Mouse (Mus musculus): ENCODE measurements around the gene Iqgap2. TPM values are rescaled to one million over a fixed set of nuclear protein-coding genes. Genes with fewer than 3 reads are reported as not detected.

Gene Iqgap2
- polyA plus RNA-seq, 1 experiment from 2014 or later = 9.7 TPM

GRCm38 (mm10) chr13:95604288-95604687 lies 287.4 kb downstream of the Iqgap2 start:
- Histone ChIP-seq H3K4me1 (0 out of 2 replicates have a peak, but pooled peaks cover 5% of the 10 kb centered on the region), H3K36me3 (peaks cover 83% of the 10 kb centered on the region), H3K27ac (no peak overlapping the region), H3K4me3 (no peak overlapping the region), H3K27me3 (ENCODE audit: low read depth, poor library complexity, severe bottlenecking) (no peaks in the 10 kb centered on the region), H3K9me3 (replicated peaks) (no peaks in the 10 kb centered on the region)
- DNase-seq (ENCODE audit: low spot score) = no peak
- WGBS = 97% methylated on average over 25 of the region's 25 CpGs

GRCm38 (mm10) chr13:95599833-95600359 lies 291.8 kb downstream of the Iqgap2 start:
- Histone ChIP-seq H3K36me3 (peaks cover 46% of the 10 kb centered on the region), H3K9me3 (replicated peaks) (no peaks in the 10 kb centered on the region), H3K27ac (no peak overlapping the region), H3K27me3 (ENCODE audit: low read depth, poor library complexity, severe bottlenecking) (no peaks in the 10 kb centered on the region), H3K4me3 (no peak overlapping the region), H3K4me1 (no peaks in the 10 kb centered on the region; the same call in 1 of the 2 replicates)
- 85% methylated on average over 3 of the region's 3 CpGs for WGBS
- DNase-seq (ENCODE audit: low spot score) = no peak

DNA sequence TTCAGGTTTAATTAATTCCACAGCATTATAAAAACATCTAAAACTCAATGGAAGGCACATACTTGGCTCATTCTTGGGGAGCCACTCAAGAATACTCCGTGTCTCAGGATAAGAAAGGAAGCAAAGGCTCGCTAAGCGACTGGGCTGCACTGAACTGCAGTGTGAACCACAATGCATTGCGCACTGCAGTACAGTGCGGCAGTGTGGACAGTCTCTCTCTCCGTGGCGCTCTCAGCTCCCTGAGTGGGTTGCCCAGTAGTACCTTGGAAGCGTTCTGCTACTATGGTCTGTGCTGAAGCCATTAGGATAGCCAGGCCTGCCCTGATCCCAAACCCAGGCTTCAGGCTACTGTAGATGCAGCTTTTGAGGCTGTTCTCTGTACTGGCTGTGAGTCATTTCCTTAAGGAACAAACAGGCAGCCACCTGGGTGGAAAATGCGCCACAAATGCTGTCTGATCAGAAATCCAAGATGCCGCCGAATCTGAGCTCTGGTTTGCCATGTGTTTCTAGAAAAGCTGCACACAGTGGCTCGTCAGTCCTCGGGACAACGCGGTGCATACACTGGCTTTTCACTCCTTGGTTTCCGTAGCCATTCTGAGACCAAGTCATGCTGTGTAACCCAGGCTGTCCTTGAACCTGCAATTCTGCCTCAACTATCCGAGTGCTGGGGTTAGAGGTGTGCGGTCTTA lies 293.3 kb downstream of the Iqgap2 start:
- Histone ChIP-seq H3K36me3 (peaks cover 30% of the 10 kb centered on the region), H3K9me3 (replicated peaks) (no peaks in the 10 kb centered on the region), H3K4me3 (no peak overlapping the region), H3K27me3 (ENCODE audit: low read depth, poor library complexity, severe bottlenecking) (no peaks in the 10 kb centered on the region), H3K4me1 (no peaks in the 10 kb centered on the region; the same call in 1 of the 2 replicates), H3K27ac (no peak overlapping the region)
- no peak for DNase-seq (ENCODE audit: low spot score)
- WGBS = 90% methylated on average over 18 of the region's 18 CpGs

- WGBS = 89% methylated on average over 10 of the region's 10 CpGs
- Histone ChIP-seq H3K36me3 (peaks cover 22% of the 10 kb centered on the region), H3K27ac (no peak overlapping the region), H3K27me3 (ENCODE audit: low read depth, poor library complexity, severe bottlenecking) (no peaks in the 10 kb centered on the region), H3K4me3 (no peak overlapping the region), H3K4me1 (peaks cover 3% of the 10 kb centered on the region; the same call in 1 of the 2 replicates), H3K9me3 (replicated peaks) (no peaks in the 10 kb centered on the region)
- peak; percentile 29 for DNase-seq (ENCODE audit: low spot score)
These were observed 294.1 kb downstream of the Iqgap2 start for GRCm38 (mm10) chr13:95597578-95597977.

GRCm38 (mm10) chr13:95596689-95597088 lies 295.0 kb downstream of the Iqgap2 start:
- WGBS = 85% methylated on average over 7 of the region's 7 CpGs
- Histone ChIP-seq H3K4me3 (no peak overlapping the region), H3K27ac (no peak overlapping the region), H3K4me1 (peaks cover 6% of the 10 kb centered on the region; the same call in 1 of the 2 replicates), H3K27me3 (ENCODE audit: low read depth, poor library complexity, severe bottlenecking) (no peaks in the 10 kb centered on the region), H3K9me3 (replicated peaks) (no peaks in the 10 kb centered on the region), H3K36me3 (peaks cover 14% of the 10 kb centered on the region)
- DNase-seq (ENCODE audit: low spot score) = peak; percentile 27

DNA sequence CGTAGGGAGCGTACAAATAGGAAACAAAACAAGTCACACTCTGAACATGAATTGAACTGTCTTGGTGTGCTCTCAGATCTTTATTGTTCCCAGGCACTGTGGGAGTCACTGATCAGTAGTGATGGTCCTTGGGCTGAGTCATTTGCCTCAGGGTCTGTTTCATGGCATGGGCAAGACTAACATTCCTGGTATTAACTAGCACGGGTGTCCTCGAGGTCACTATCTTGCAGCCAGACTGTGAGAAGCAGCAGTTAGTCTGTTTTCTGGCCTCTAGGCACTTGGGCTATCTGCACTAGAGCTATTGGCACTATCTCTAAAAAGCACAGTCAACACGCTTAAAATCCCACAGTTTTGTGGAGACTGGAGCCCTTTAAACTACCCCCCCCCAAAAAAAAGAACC lies 295.8 kb downstream of the Iqgap2 start:
- Histone ChIP-seq H3K4me1 (peaks cover 6% of the 10 kb centered on the region; the same call in 1 of the 2 replicates), H3K36me3 (peaks cover 6% of the 10 kb centered on the region), H3K27me3 (ENCODE audit: low read depth, poor library complexity, severe bottlenecking) (no peaks in the 10 kb centered on the region), H3K4me3 (no peak overlapping the region), H3K27ac (no peak overlapping the region), H3K9me3 (replicated peaks) (no peaks in the 10 kb centered on the region)
- 74% methylated on average over 5 of the region's 5 CpGs for WGBS
- peak; percentile 23 for DNase-seq (ENCODE audit: low spot score)

DNA sequence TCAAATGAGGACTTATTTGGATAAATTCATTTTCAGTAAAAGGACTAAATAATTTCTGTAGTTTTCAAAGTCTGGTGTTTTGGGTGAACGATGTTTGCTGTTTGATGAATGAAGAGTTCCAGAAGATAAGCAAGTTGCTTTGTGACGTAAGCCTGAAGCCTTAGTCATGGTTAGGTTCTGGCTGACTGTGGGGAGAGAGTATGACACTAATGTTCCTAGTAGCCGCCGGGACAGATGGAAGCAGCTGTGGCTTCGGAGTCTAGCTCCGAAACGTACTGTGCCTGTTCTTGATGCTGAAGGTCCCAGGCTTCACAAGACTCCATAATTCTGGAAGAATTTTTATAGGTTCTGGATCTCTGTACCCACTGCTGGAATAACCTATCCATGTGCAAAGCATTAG lies 296.3 kb downstream of the Iqgap2 start:
- peak; percentile 18 for DNase-seq (ENCODE audit: low spot score)
- Histone ChIP-seq H3K4me1 (peaks cover 9% of the 10 kb centered on the region; the same call in 1 of the 2 replicates), H3K9me3 (replicated peaks) (no peaks in the 10 kb centered on the region), H3K27me3 (ENCODE audit: low read depth, poor library complexity, severe bottlenecking) (no peaks in the 10 kb centered on the region), H3K4me3 (no peak overlapping the region), H3K36me3 (peaks cover 1% of the 10 kb centered on the region; the same call in 1 of the 2 replicates), H3K27ac (no peak overlapping the region)
- WGBS = 85% methylated on average over 7 of the region's 7 CpGs

DNA sequence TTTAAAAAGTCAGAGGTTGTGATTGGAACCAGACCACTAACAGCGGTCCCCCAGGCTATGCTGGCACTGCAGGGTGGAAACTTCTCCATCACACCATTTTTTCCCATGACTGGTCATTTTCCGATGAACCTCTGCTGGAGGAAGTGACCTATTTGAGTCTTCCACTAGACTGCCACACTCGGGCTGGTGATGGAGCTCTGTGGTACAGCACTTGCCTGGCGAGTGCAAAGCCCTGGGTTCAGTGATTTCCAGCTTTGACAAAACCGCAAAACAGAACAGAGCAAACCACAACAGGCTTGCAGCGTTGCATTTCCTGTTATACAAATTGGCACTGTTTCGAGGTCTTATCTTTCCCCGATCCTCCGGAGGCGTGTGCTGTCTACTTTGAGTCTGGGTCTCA lies 298.9 kb downstream of the Iqgap2 start:
- WGBS = 84% methylated on average over 10 of the region's 10 CpGs
- Histone ChIP-seq H3K4me1 (peaks cover 12% of the 10 kb centered on the region; the same call in 1 of the 2 replicates), H3K9me3 (replicated peaks) (no peaks in the 10 kb centered on the region), H3K4me3 (no peak overlapping the region), H3K36me3 (no peaks in the 10 kb centered on the region), H3K27ac (no peak overlapping the region), H3K27me3 (ENCODE audit: low read depth, poor library complexity, severe bottlenecking) (no peaks in the 10 kb centered on the region)
- DNase-seq (ENCODE audit: low spot score) = peak; percentile 33

GRCm38 (mm10) chr13:95591606-95592005 lies 300.1 kb downstream of the Iqgap2 start:
- Histone ChIP-seq H3K9me3 (replicated peaks) (no peaks in the 10 kb centered on the region), H3K27ac (no peak overlapping the region), H3K27me3 (ENCODE audit: low read depth, poor library complexity, severe bottlenecking) (no peaks in the 10 kb centered on the region), H3K4me3 (no peak overlapping the region), H3K36me3 (no peaks in the 10 kb centered on the region), H3K4me1 (peaks cover 12% of the 10 kb centered on the region; the same call in 1 of the 2 replicates)
- 89% methylated on average over 3 of the region's 3 CpGs for WGBS
- no peak for DNase-seq (ENCODE audit: low spot score)

GRCm38 (mm10) chr13:95587628-95588027 lies 304.1 kb downstream of the Iqgap2 start:
- Histone ChIP-seq H3K4me3 (no peak overlapping the region), H3K36me3 (no peaks in the 10 kb centered on the region), H3K9me3 (replicated peaks) (no peaks in the 10 kb centered on the region), H3K27me3 (ENCODE audit: low read depth, poor library complexity, severe bottlenecking) (no peaks in the 10 kb centered on the region), H3K4me1 (peaks cover 14% of the 10 kb centered on the region), H3K27ac (no peak overlapping the region)
- no peak for DNase-seq (ENCODE audit: low spot score)
- 88% methylated on average over 4 of the region's 4 CpGs for WGBS

GRCm38 (mm10) chr13:95584898-95585297 lies 306.8 kb downstream of the Iqgap2 start:
- Histone ChIP-seq H3K9me3 (replicated peaks) (no peaks in the 10 kb centered on the region), H3K4me3 (no peak overlapping the region), H3K27me3 (ENCODE audit: low read depth, poor library complexity, severe bottlenecking) (no peaks in the 10 kb centered on the region), H3K36me3 (no peaks in the 10 kb centered on the region), H3K27ac (no peak overlapping the region), H3K4me1 (peaks cover 5% of the 10 kb centered on the region)
- DNase-seq (ENCODE audit: low spot score) = peak; percentile 24
- 92% methylated on average over 5 of the region's 5 CpGs for WGBS

DNA sequence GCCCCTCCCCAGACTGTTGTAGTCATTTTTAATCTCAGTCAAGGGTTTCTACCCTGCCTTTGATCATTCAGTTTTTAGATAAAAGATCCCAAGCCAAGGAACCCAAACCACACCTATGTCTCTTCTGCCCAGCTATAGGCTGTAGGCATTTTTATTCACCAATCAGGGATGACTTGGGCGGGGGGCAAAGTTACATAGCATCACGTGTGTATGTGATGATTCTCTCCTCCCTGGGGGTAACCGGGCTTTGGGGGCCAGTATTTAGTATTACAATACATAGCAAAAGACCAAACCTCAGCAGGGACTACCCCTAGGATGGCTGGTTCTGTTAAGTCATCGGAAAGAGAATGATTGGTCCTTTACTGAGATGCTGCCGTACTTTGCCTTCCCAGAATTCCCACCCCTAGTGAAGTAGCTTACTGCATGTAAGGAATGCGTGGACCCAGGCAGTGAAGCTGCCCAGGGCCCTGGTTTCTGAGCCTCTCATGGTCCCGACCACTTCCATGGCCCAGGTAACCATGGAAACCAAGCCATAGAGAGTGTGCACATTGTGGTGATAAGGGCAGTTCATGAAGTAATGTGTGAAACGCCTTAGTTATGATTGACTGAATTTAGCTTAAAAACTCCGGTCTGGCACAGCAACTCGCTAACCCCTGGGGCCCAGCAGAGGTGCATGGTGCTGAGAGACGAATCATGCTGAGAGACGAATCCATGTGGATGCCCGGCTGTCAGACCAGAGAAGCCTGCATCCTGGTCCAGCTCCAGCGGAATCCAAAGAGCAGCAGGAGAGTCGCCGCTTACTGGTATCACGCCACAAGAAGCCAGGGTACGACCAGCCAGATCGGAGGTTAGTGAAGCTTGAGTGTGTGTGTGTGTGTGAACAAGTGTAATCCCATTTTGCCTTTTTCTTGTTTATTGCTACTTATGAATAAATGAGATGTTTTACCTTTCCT lies 308.2 kb downstream of the Iqgap2 start:
- H3K4me1 ChIP-seq = peaks cover 5% of the 10 kb centered on the region
- no peaks in the 10 kb centered on the region for H3K36me3 ChIP-seq
- no peak overlapping the region for H3K4me3 ChIP-seq
- H3K27me3 ChIP-seq (ENCODE audit: low read depth, poor library complexity, severe bottlenecking) = no peaks in the 10 kb centered on the region
- H3K27ac ChIP-seq = no peak overlapping the region
- DNase-seq (ENCODE audit: low spot score) = peak; percentile 29
- WGBS = 76% methylated on average over 19 of the region's 19 CpGs
- H3K9me3 ChIP-seq (replicated peaks) = no peaks in the 10 kb centered on the region

DNA sequence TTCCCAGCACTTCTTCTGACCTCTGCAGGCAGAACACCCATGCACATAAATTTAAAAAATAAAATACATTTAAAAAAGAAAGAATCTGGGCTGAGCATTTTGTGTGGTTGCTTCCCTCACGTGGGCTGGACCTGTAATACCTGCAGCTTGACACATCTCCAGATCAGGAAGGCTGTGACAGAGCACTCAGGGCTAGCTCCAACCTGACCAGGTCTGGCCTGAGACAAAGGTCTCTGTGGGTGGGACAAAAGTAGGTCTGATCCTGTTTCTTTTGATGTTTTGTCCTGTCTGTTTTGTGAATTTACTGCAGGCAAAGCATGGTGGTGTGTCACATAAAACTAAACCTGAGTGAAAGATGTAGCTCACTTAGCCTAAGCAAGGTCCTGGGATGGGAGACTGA lies 309.9 kb downstream of the Iqgap2 start:
- 45% methylated on average over 1 of the region's 1 CpGs for WGBS
- no peaks in the 10 kb centered on the region for H3K27me3 ChIP-seq (ENCODE audit: low read depth, poor library complexity, severe bottlenecking)
- H3K36me3 ChIP-seq = no peaks in the 10 kb centered on the region
- no peak overlapping the region for H3K27ac ChIP-seq
- H3K4me3 ChIP-seq = no peak overlapping the region
- DNase-seq (ENCODE audit: low spot score) = peak; percentile 26
- H3K9me3 ChIP-seq (replicated peaks) = no peaks in the 10 kb centered on the region
- peaks cover 5% of the 10 kb centered on the region for H3K4me1 ChIP-seq
